Mouse (Mus musculus) heart, adult 2 months (tissue): ENCODE data around the gene Sptlc2.

ENCODE experiments used
- CTCF ChIP-seq: fragments of 200-600 bp; IDR thresholded peaks from 2 replicates; pipeline ENCODE4 v1.8.1; 2022; ENCODE audit warnings: antibody characterized with exemption, mild to moderate bottlenecking, moderate library complexity
- POLR2A ChIP-seq: fragments of 200-500 bp; IDR thresholded peaks from 2 replicates; pipeline ENCODE4 v1.6.1; 2011; ENCODE audit warnings: mild to moderate bottlenecking, low read depth, low read length, control low read depth; ENCODE audit not compliant: insufficient read depth

DNA sequence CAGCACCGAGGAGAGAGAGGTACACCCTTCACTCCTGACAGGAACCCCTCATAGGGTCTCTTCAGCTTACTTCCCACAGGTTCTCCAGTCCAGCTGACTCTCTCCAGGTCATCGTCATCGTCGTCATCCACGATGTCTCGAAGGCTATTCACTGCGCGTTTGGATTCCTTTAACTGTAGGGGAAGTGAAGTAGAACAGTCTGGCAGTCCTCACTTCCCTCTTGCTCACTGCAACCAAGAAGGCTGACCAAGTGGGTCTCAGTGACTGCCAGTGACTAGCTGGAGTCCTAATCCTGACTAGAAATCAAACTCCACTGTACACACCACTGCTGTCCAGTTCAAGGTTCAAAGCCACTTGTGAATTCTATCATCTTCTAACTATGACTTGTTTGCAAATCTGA lies 127.6 kb downstream of the Sptlc2 start:
- no peak for TF ChIP-seq CTCF
- no peak for TF ChIP-seq POLR2A
